Mouse (Mus musculus): ENCODE data around the gene Tmem120a. TPM values are rescaled to one million over a fixed set of nuclear protein-coding genes. Genes with fewer than 3 reads are reported as not detected.

Tmem120a gene
- polyA plus RNA-seq, 1 experiment, result 14.4 TPM

DNA sequence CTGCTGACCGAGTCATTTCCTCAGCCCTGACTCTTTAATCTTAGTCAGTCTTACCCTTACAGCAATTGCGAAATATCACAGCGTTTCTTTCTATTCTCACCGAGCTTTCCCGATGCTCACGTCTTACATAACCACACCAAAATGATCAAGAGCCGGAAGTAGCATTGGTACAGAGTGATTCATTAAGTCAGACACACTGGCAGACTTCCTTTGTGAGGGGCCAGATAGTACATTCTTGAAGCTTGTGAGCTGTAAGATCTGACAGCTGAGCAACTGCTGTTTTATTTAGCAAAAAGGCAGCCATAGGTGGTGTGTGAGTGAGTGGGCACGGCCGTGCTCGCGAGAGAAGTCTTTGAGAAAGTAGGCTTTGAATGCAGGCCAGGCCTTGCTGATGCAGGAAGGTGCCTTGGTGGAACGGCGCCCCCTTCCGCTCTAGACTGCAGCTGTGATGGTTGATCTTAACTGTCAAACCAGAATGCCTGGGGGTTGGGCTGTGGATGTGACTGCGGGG lies 41.5 kb downstream of the Tmem120a start:
- TF ChIP-seq CTCF (IDR thresholded peaks at IDR 0.05; ENCODE audit: extremely low read depth, insufficient read depth, low read length), result peak; percentile 46
- no peak for TF ChIP-seq POLR2A (IDR thresholded peaks at IDR 0.05; ENCODE audit: extremely low read depth, insufficient read depth, low read length)
- Histone ChIP-seq H3K4me1 (ENCODE audit: control insufficient read depth, insufficient read depth, low read length) (peaks cover 5% of the 10 kb centered on the region), H3K4me3 (ENCODE audit: insufficient read depth, low read length) (no peak overlapping the region), H3K27ac (ENCODE audit: insufficient read depth, low read length) (peak overlapping the region; percentile 66)

DNA sequence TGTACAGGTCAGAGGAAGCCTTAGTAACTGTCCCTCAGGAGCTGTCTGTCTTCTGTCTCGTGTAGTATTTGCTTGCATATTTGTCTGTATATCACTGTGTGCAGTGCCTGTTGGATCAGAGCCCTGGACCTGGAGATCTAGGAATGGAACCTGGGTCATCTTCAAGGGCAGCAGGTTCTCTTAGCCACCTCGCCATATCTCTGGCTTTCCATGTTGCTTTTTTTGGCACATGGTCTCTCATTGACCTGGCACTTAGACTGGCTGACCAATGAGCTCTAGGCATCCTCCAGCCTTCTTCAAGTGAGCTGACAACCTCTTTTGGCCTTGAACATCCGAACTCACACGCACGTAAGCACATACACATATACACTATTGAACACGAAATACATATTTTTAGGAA lies 42.1 kb downstream of the Tmem120a start:
- H3K27ac ChIP-seq (ENCODE audit: insufficient read depth, low read length), result peak overlapping the region; percentile 66
- H3K4me1 ChIP-seq (ENCODE audit: control insufficient read depth, insufficient read depth, low read length), result peaks cover 5% of the 10 kb centered on the region
- TF ChIP-seq POLR2A (IDR thresholded peaks at IDR 0.05; ENCODE audit: extremely low read depth, insufficient read depth, low read length) (no peak), CTCF (IDR thresholded peaks at IDR 0.05; ENCODE audit: extremely low read depth, insufficient read depth, low read length) (no peak)
- H3K4me3 ChIP-seq (ENCODE audit: insufficient read depth, low read length), result no peak overlapping the region

GRCm38 (mm10) chr5:135701601-135702000 lies 42.6 kb downstream of the Tmem120a start:
- Histone ChIP-seq H3K4me3 (ENCODE audit: insufficient read depth, low read length) (no peak overlapping the region), H3K4me1 (ENCODE audit: control insufficient read depth, insufficient read depth, low read length) (peaks cover 5% of the 10 kb centered on the region), H3K27ac (ENCODE audit: insufficient read depth, low read length) (no peak overlapping the region)
- no peak for TF ChIP-seq POLR2A (IDR thresholded peaks at IDR 0.05; ENCODE audit: extremely low read depth, insufficient read depth, low read length)
- TF ChIP-seq CTCF (IDR thresholded peaks at IDR 0.05; ENCODE audit: extremely low read depth, insufficient read depth, low read length), result no peak

DNA sequence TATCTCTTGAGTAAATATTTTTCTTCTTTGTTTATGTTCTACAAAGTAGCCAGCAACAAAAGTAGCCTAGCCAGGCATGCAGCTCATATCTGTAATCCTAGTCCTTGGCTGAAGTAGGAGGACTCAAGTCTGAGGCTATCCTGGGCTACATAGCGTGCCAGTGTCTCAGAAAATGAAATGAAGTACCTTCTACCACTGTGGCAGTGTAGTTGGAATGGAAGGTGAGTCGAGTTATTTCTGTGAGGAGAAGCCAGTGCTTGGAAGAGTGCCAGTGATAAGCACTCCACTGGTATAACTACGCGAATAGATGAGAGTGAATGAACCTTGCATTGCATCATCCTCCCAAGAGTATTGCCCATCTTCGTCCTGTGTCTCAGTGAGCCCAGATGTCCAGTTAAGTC lies 46.5 kb downstream of the Tmem120a start:
- Histone ChIP-seq H3K4me3 (ENCODE audit: insufficient read depth, low read length) (no peak overlapping the region), H3K4me1 (ENCODE audit: control insufficient read depth, insufficient read depth, low read length) (peaks cover 7% of the 10 kb centered on the region), H3K27ac (ENCODE audit: insufficient read depth, low read length) (no peak overlapping the region)
- TF ChIP-seq CTCF (IDR thresholded peaks at IDR 0.05; ENCODE audit: extremely low read depth, insufficient read depth, low read length) (no peak), POLR2A (IDR thresholded peaks at IDR 0.05; ENCODE audit: extremely low read depth, insufficient read depth, low read length) (no peak)

DNA sequence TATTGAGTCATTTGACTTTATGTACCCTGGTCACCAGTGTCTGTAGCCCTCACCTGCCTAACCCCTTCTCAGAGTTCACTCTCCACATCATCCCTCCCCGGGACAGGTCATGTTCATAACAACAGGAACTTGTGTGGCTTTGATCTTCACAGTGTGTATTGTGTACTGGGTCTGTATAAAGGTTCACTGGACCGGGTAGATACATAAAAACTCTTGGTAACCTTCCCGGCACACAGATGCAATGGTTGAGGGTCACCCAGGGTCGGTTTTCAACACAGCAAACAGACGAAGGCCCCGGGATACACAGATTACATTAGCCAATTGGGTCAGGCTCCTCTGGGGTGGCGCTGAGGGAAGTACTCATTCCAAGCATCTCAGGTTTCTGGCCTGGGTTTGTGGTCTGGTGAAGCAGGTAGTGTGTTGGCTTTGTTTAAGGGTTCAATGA lies 48.9 kb downstream of the Tmem120a start:
- H3K27ac ChIP-seq (ENCODE audit: insufficient read depth, low read length), result no peak overlapping the region
- H3K4me1 ChIP-seq (ENCODE audit: control insufficient read depth, insufficient read depth, low read length), result peaks cover 2% of the 10 kb centered on the region
- TF ChIP-seq CTCF (IDR thresholded peaks at IDR 0.05; ENCODE audit: extremely low read depth, insufficient read depth, low read length) (no peak), POLR2A (IDR thresholded peaks at IDR 0.05; ENCODE audit: extremely low read depth, insufficient read depth, low read length) (no peak)

GRCm38 (mm10) chr5:135693281-135693853 lies 50.9 kb downstream of the Tmem120a start:
- Histone ChIP-seq H3K4me3 (ENCODE audit: insufficient read depth, low read length) (no peak overlapping the region), H3K27ac (ENCODE audit: insufficient read depth, low read length) (no peak overlapping the region), H3K4me1 (ENCODE audit: control insufficient read depth, insufficient read depth, low read length) (peaks cover 4% of the 10 kb centered on the region)
- TF ChIP-seq CTCF (IDR thresholded peaks at IDR 0.05; ENCODE audit: extremely low read depth, insufficient read depth, low read length), result no peak
- no peak for TF ChIP-seq POLR2A (IDR thresholded peaks at IDR 0.05; ENCODE audit: extremely low read depth, insufficient read depth, low read length)

More for the DNA sequence above, 48.9 kb downstream of the Tmem120a start:
- no peak overlapping the region for H3K4me3 ChIP-seq (ENCODE audit: insufficient read depth, low read length)

DNA sequence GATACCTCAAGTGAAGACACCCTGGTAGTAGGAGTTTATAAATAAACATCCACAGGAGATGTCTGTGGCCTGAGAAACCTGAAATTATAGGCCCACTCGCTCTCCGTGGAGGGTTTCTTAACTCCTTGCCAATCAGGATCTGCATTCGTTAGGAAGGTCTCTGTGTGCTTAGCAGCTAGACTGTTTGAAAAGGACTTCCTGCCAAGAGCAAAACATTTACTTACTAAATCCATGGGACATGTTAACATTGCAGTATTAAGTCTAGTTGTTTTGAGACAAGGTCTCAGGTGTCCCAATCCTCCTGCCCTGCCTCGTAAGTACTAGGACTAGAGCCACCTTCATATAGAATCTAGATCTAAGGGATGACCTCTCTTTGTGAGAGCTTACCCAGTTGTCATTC lies 53.0 kb downstream of the Tmem120a start:
- Histone ChIP-seq H3K4me1 (ENCODE audit: control insufficient read depth, insufficient read depth, low read length) (peaks cover 4% of the 10 kb centered on the region), H3K27ac (ENCODE audit: insufficient read depth, low read length) (no peak overlapping the region), H3K4me3 (ENCODE audit: insufficient read depth, low read length) (no peak overlapping the region)
- TF ChIP-seq POLR2A (IDR thresholded peaks at IDR 0.05; ENCODE audit: extremely low read depth, insufficient read depth, low read length) (no peak), CTCF (IDR thresholded peaks at IDR 0.05; ENCODE audit: extremely low read depth, insufficient read depth, low read length) (no peak)

DNA sequence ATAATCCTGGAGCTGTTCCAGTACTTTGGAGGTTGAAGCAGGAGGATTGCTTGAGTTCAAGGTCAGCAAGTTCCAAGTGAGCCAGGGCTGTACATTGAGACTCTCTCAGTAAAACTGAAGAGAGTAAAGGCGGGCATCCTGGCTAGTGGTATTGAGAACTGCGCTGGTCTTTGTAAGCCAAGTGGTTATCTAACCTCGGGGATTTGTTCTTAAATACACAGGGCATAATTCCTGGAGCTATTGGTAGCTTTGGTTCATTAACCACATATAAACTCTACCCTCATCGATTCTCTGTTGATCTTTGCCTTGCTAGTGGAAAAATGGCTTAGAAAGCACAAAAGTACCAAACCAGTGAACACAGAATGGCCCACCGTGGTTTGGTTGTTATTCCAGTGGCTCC lies 53.8 kb downstream of the Tmem120a start:
- TF ChIP-seq POLR2A (IDR thresholded peaks at IDR 0.05; ENCODE audit: extremely low read depth, insufficient read depth, low read length) (no peak), CTCF (IDR thresholded peaks at IDR 0.05; ENCODE audit: extremely low read depth, insufficient read depth, low read length) (no peak)
- peaks cover 4% of the 10 kb centered on the region for H3K4me1 ChIP-seq (ENCODE audit: control insufficient read depth, insufficient read depth, low read length)
- no peak overlapping the region for H3K27ac ChIP-seq (ENCODE audit: insufficient read depth, low read length)
- peak overlapping the region; percentile 95 for H3K4me3 ChIP-seq (ENCODE audit: insufficient read depth, low read length)

Other genes starting within 250 kb of the Tmem120a start
- gene Hip1, start 199.3 kb downstream of the Tmem120a start, polyA plus RNA-seq (2012; rRNA removed), result 29.1 and 30.0 TPM in 2 replicates
- gene Ccl26, start 180.9 kb downstream of the Tmem120a start, polyA plus RNA-seq (2012; rRNA removed), result not detected in 2 replicates
- 0.54 and 1.1 TPM in 2 replicates for gene Ccl24, start 171.4 kb downstream of the Tmem120a start, polyA plus RNA-seq (2012; rRNA removed)
- 83.9 and 84.9 TPM in 2 replicates for gene Rhbdd2, start 111.8 kb downstream of the Tmem120a start, polyA plus RNA-seq (2012; rRNA removed)
- 92.8 and 98.0 TPM in 2 replicates for gene Por, start 74.4 kb downstream of the Tmem120a start, polyA plus RNA-seq (2012; rRNA removed)
- gene Styxl1, start 33.9 kb upstream of the Tmem120a start, polyA plus RNA-seq (2012; rRNA removed), result 0.13 TPM in 2 replicates
- 486 and 499 TPM in 2 replicates for gene Mdh2, start 34.0 kb upstream of the Tmem120a start, polyA plus RNA-seq (2012; rRNA removed)
- gene Srrm3, start 62.4 kb upstream of the Tmem120a start, polyA plus RNA-seq (2012; rRNA removed), result 80.9 and 84.8 TPM in 2 replicates
- gene Hspb1, start 143.5 kb upstream of the Tmem120a start, polyA plus RNA-seq (2012; rRNA removed), result 27.6 and 27.8 TPM in 2 replicates
- gene Ywhag, start 190.2 kb upstream of the Tmem120a start, polyA plus RNA-seq (2012; rRNA removed), result 516 and 534 TPM in 2 replicates
- gene Ssc4d, start 230.1 kb upstream of the Tmem120a start, polyA plus RNA-seq (2012; rRNA removed), result 2.7 and 3.7 TPM in 2 replicates
- 0.08 TPM in 1 of 2 replicates, not detected in the other for gene Zp3, start 235.7 kb upstream of the Tmem120a start, polyA plus RNA-seq (2012; rRNA removed)